Mouse (Mus musculus): Measurements from ENCODE around the gene Fmo1.

DNA sequence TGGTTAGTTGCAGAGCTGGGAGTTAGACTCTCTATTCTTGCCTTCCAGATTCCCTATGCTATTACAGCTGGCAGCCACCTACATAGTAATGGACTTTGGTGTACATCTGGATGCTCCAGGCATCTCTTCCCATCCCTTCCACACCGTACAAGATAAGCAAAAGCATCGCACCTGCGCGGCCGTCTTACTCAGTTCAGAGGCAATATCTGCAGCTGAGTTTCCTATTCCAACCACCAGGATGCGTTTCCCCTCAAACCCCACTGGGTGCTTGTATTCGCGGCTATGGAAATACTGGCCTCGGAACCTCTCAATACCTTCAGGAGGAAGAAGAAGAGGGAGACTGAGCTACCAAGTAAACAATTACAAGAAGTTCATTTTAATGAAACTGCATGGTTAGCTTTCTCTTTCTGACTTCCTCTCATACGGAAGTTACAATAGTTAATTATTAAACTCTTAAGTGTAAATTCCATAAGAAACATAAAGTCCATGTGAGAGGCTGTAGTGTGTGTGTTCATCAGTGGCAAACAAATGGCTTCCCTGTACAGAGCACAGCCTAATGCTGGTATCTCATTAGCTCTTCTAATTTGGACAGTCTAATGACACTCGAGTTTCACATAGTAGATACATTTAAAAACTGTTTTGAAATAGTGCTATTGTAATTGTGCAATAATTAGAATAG, 19.9 kb upstream of the Fmo1 start:
- TF ChIP-seq POLR2A (IDR thresholded peaks at IDR 0.05; ENCODE audit: insufficient read length, low read depth) (no peak), E2F4 (IDR thresholded peaks at IDR 0.05; ENCODE audit: insufficient read depth) (no peak), MYOD1 (IDR thresholded peaks at IDR 0.05; ENCODE audit: control insufficient read depth in 1 of 3, insufficient read length in 2 of 3, low read depth in 2 of 3) (no peak)
